Mouse (Mus musculus) CH12.LX (cell line): ENCODE results near the gene Slc28a3. TPM values are rescaled to one million over a fixed set of nuclear protein-coding genes. Genes with fewer than 3 reads are reported as not detected.

Experiments
- DNase-seq: peaks from one replicate; pipeline ENCODE4 v3.0.0-alpha.2; 2013; ENCODE audit errors: extremely low read depth
- H3K27ac ChIP-seq: 2 replicates; pipeline ENCODE4 v1.5.1; 2012; ENCODE audit warnings: low read depth, mild to moderate bottlenecking, control low read depth, moderate library complexity; ENCODE audit not compliant: insufficient read depth
- H3K27me3 ChIP-seq: replicated peaks from 2 replicates; pipeline ENCODE3; 2012; ENCODE audit warnings: inconsistent platforms
- H3K36me3 ChIP-seq, 2 experiments: replicated peaks in 1 of 2; 2 replicates each; pipeline versions ENCODE3 to v1.6.1; 2012; ENCODE audit warnings: inconsistent platforms in 1 of 2, low read length in 1 of 2, mild to moderate bottlenecking in 1 of 2, mixed read lengths in 1 of 2, moderate library complexity in 1 of 2; ENCODE audit not compliant: control insufficient read depth in 1 of 2, insufficient read depth in 1 of 2
- H3K4me1 ChIP-seq, 2 experiments: 2 replicates each; pipeline ENCODE4 v1.6.1; 2012; ENCODE audit warnings: inconsistent platforms in 1 of 2, moderate library complexity in 1 of 2; ENCODE audit not compliant: insufficient read depth in 2 of 2, control insufficient read depth in 1 of 2
- H3K4me2 ChIP-seq: 2 replicates; pipeline ENCODE4 v1.6.1; 2012; ENCODE audit warnings: low read depth, mild to moderate bottlenecking, control low read depth; ENCODE audit not compliant: poor library complexity, insufficient read depth, severe bottlenecking
- H3K4me3 ChIP-seq, 3 experiments: fragments of 150-350 bp in 1 of 3; sonication (generic) in 1 of 3; replicated peaks in 1 of 3; 2 replicates each; pipeline versions ENCODE3 to v1.5.1; 2011 to 2012; ENCODE audit warnings: low read depth in 2 of 3, low read length in 2 of 3, mild to moderate bottlenecking in 2 of 3, moderate library complexity in 2 of 3, control low read depth in 1 of 3, improper control_type of control experiment in 1 of 3, inconsistent platforms in 1 of 3, mixed read lengths in 1 of 3; ENCODE audit not compliant: poor library complexity in 1 of 3
- H3K79me2 ChIP-seq: replicated peaks from 2 replicates; pipeline ENCODE4 v1.6.1; 2012; ENCODE audit warnings: mild to moderate bottlenecking, moderate library complexity; ENCODE audit not compliant: control insufficient read depth, poor library complexity, insufficient read depth, severe bottlenecking; ENCODE audit errors: extremely low read depth
- H3K9ac ChIP-seq: 2 replicates; pipeline ENCODE4 v1.6.1; 2012; ENCODE audit warnings: low read depth, mild to moderate bottlenecking, control low read depth, moderate library complexity; ENCODE audit not compliant: insufficient read depth
- H3K9me3 ChIP-seq: replicated peaks from 2 replicates; pipeline ENCODE3; 2012; ENCODE audit warnings: low read length, inconsistent platforms, mixed read lengths
- BHLHE40 ChIP-seq: IDR thresholded peaks from 2 replicates; pipeline ENCODE4 v1.6.1; 2011; ENCODE audit warnings: mild to moderate bottlenecking, low read depth, low read length, improper control_type of control experiment
- E2F4 ChIP-seq: IDR thresholded peaks from 2 replicates; pipeline ENCODE4 v1.6.1; 2011; ENCODE audit warnings: low read depth, low read length, improper control_type of control experiment; ENCODE audit not compliant: insufficient replicate concordance
- ELF1 ChIP-seq: IDR thresholded peaks from 2 replicates; pipeline ENCODE4 v1.6.1; 2014; ENCODE audit warnings: low read depth, mild to moderate bottlenecking, inconsistent platforms, low read length, improper control_type of control experiment
- GABPA ChIP-seq: IDR thresholded peaks from 2 replicates; pipeline ENCODE4 v1.6.1; 2012; ENCODE audit warnings: low read depth, low read length, improper control_type of control experiment, inconsistent platforms; ENCODE audit not compliant: insufficient replicate concordance
- IRF4 ChIP-seq: IDR thresholded peaks from 2 replicates; pipeline ENCODE4 v1.6.1; 2014; ENCODE audit warnings: low read depth, mild to moderate bottlenecking, inconsistent platforms, low read length, improper control_type of control experiment
- KAT2A ChIP-seq: IDR thresholded peaks from 2 replicates; pipeline ENCODE4 v1.6.1; 2012; ENCODE audit warnings: low read length, improper control_type of control experiment, inconsistent platforms; ENCODE audit not compliant: insufficient replicate concordance
- MAZ ChIP-seq: IDR thresholded peaks from 2 replicates; pipeline ENCODE4 v1.6.1; 2012; ENCODE audit warnings: low read depth, mild to moderate bottlenecking, inconsistent platforms, low read length, improper control_type of control experiment, moderate library complexity
- MEF2A ChIP-seq: IDR thresholded peaks from 2 replicates; pipeline ENCODE4 v1.6.1; 2014; ENCODE audit warnings: low read depth, mild to moderate bottlenecking, inconsistent platforms, low read length, improper control_type of control experiment, borderline replicate concordance
- MXI1 ChIP-seq: IDR thresholded peaks from 2 replicates; pipeline ENCODE4 v1.6.1; 2011; ENCODE audit warnings: mild to moderate bottlenecking, low read depth, low read length, improper control_type of control experiment
- NELFE ChIP-seq: IDR thresholded peaks from 2 replicates; pipeline ENCODE4 v1.6.1; 2011; ENCODE audit warnings: low read depth, low read length, improper control_type of control experiment
- NRF1 ChIP-seq: IDR thresholded peaks from 2 replicates; pipeline ENCODE4 v1.6.1; 2014; ENCODE audit warnings: low read depth, mild to moderate bottlenecking, inconsistent platforms, low read length, improper control_type of control experiment, moderate library complexity
- POLR2A ChIP-seq: IDR thresholded peaks from 2 replicates; pipeline ENCODE4 v1.6.1; 2011; ENCODE audit warnings: low read depth, mild to moderate bottlenecking, improper control_type of control experiment, low read length
- RAD21 ChIP-seq: IDR thresholded peaks from 2 replicates; pipeline ENCODE4 v1.6.1; 2011; ENCODE audit warnings: low read depth, mild to moderate bottlenecking, low read length, improper control_type of control experiment, moderate library complexity
- RCOR1 ChIP-seq: conservative IDR thresholded peaks from 2 replicates; pipeline ENCODE4 v1.6.1; 2012; ENCODE audit warnings: low read depth, mild to moderate bottlenecking, inconsistent platforms, low read length, improper control_type of control experiment
- TBP ChIP-seq: conservative IDR thresholded peaks from 2 replicates; pipeline ENCODE4 v1.6.1; 2011; ENCODE audit warnings: low read depth, low read length, improper control_type of control experiment
- UBTF ChIP-seq: IDR thresholded peaks from 2 replicates; pipeline ENCODE4 v1.6.1; 2012; ENCODE audit warnings: low read depth, mild to moderate bottlenecking, inconsistent platforms, low read length, improper control_type of control experiment, moderate library complexity
- USF1 ChIP-seq: IDR thresholded peaks from 2 replicates; pipeline ENCODE4 v1.6.1; 2014; ENCODE audit warnings: low read depth, mild to moderate bottlenecking, inconsistent platforms, low read length, improper control_type of control experiment
- USF2 ChIP-seq: conservative IDR thresholded peaks from 2 replicates; pipeline ENCODE4 v1.6.1; 2011; ENCODE audit warnings: low read depth, low read length, improper control_type of control experiment
- ZKSCAN1 ChIP-seq: IDR thresholded peaks from 2 replicates; pipeline ENCODE4 v1.6.1; 2012; ENCODE audit warnings: low read depth, inconsistent platforms, low read length, improper control_type of control experiment, borderline replicate concordance
- ZMIZ1 ChIP-seq: IDR thresholded peaks from 2 replicates; pipeline ENCODE4 v1.6.1; 2012; ENCODE audit warnings: low read depth, mild to moderate bottlenecking, inconsistent platforms, low read length, improper control_type of control experiment
- dilution Hi-C: fragments of 300-500 bp; cut with MboI; formaldehyde crosslinking; loops from 2 replicates; pipeline ENCODE4 v1.14.3; 2020; ENCODE audit warnings: low sequenced_read_pairs; ENCODE audit not compliant: extremely low pct_unique_long_range_greater_than_20kb, extremely low pct_ligation_motif_present
- in situ Hi-C: fragments of 300-500 bp; cut with MboI; formaldehyde crosslinking; loops from 3 replicates; pipeline ENCODE4 v1.14.3; 2019; ENCODE audit warnings: low sequenced_read_pairs, low pct_ligation_motif_present, low pct_unique_long_range_greater_than_20kb, mixed read lengths
- polyA plus RNA-seq: library from polyadenylated mRNA; unstranded; fragments of >175 nt; gene quantifications from 2 replicates; pipeline ENCODE4 v1.2.1, GENCODE M21; 2012; ENCODE audit warnings: low read depth; ENCODE audit not compliant: insufficient read length
- total RNA-seq, 2 experiments: library from RNA; depleted of rRNA; stranded (reverse); fragments of 300-350 nt in 1 of 2; fragments of >200 nt in 1 of 2; gene quantifications; 2 replicates each; pipeline ENCODE4 v1.2.3; 2012 to 2014

Slc28a3 gene
- total and polyA plus RNA-seq, 3 experiments: not detected

- Histone ChIP-seq H3K27ac (no peak overlapping the region), H3K9me3 (no peaks in the 10 kb centered on the region), H3K4me3 (no peak overlapping the region), H3K4me1 (peaks cover 0 to 3% of the 10 kb centered on the region in 2 experiments; a peak in 1 of 4 replicates), H3K27me3 (no peaks in the 10 kb centered on the region), H3K36me3 (no peaks in the 10 kb centered on the region), H3K4me2 (no peak overlapping the region), H3K9ac (no peak overlapping the region), H3K79me2 (no peaks in the 10 kb centered on the region)
- DNase-seq: no peak
- in situ Hi-C loops (no loop called here), dilution Hi-C loops (no loop called here)
- no peak for TF ChIP-seq KAT2A
- TF ChIP-seq POLR2A: no peak
- TF ChIP-seq NRF1: no peak
- no peak for TF ChIP-seq GABPA
- no peak for TF ChIP-seq ZMIZ1
- TF ChIP-seq MXI1: no peak
- TF ChIP-seq UBTF: no peak
- TF ChIP-seq USF2: no peak
- TF ChIP-seq RCOR1: no peak
- no peak for TF ChIP-seq BHLHE40
- TF ChIP-seq ZKSCAN1: no peak
- no peak for TF ChIP-seq NELFE
- no peak for TF ChIP-seq USF1
Measured at GRCm38 (mm10) chr13:58511926-58512325, 98.8 kb downstream of the Slc28a3 start.

GRCm38 (mm10) chr13:58511248-58511647, 99.4 kb downstream of the Slc28a3 start:
- in situ Hi-C loops: no loop called here
- no peak for DNase-seq
- Histone ChIP-seq H3K4me3 (no peak overlapping the region), H3K27me3 (no peaks in the 10 kb centered on the region), H3K79me2 (no peaks in the 10 kb centered on the region), H3K27ac (no peak overlapping the region), H3K36me3 (no peaks in the 10 kb centered on the region), H3K4me1 (peaks cover 0 to 3% of the 10 kb centered on the region in 2 experiments; a peak in 1 of 4 replicates), H3K9ac (no peak overlapping the region), H3K9me3 (no peaks in the 10 kb centered on the region), H3K4me2 (no peak overlapping the region)
- dilution Hi-C loops: no loop called here
- TF ChIP-seq E2F4 (no peak), MAZ (no peak), IRF4 (no peak), RCOR1 (no peak), BHLHE40 (no peak), RAD21 (no peak), ELF1 (no peak), TBP (no peak), POLR2A (no peak), KAT2A (no peak), MEF2A (no peak)
